12 mouse cellular contexts compared by ENCODE assay signal in genomic region chr12:102320322-102320721, GRCm38 (mm10). TPM values are rescaled to one million over a fixed set of nuclear protein-coding genes. Genes with fewer than 3 reads are reported as not detected.
DNase-seq lines count a peak whose midpoint lies in the region; ATAC-seq and TF ChIP-seq lines count a peak whose summit lies in the region.
"Had no signal": no experiment of that assay in that cellular context is flagged by ENCODE, and none has a peak within 500 bp of the region (broad histone marks: within the 10 kb centered on the region; RNA-seq: fewer than 3 reads in every experiment).

No protein-coding gene starts in this region.

- H3K4me2 ChIP-seq in heart, embryonic 15.5 days = no peak overlapping the region
- H3K4me2 ChIP-seq in lung, embryonic 15.5 days = no peak overlapping the region
- peak overlapping the region; percentile 17; the same call in 1 of the 2 replicates for H3K4me2 ChIP-seq in intestine, postnatal 0 days (replicated peaks; ENCODE audit: low read depth)
- H3K4me2 ChIP-seq in liver, embryonic 16.5 days (ENCODE audit: low read depth, low read length) = no peak overlapping the region
- H3K4me2 ChIP-seq in midbrain, embryonic 14.5 days (ENCODE audit: low read length) = no peak overlapping the region
- H3K4me2 ChIP-seq: embryonic facial prominence, embryonic 13.5 days had no signal

- no peak for ATAC-seq in heart, embryonic 15.5 days (replicated peaks; ENCODE audit: insufficient number of reproducible peaks, insufficient read depth, low FRiP score, low read depth)
- ATAC-seq in lung, embryonic 15.5 days (ENCODE audit: borderline replicate concordance, extremely low read depth, low FRiP score, low TSS enrichment) = no peak
- ATAC-seq in intestine, postnatal 0 days = peak; percentile 74
- ATAC-seq in liver, embryonic 16.5 days (ENCODE audit: low read depth) = no peak
- no peak for ATAC-seq in midbrain, embryonic 14.5 days (ENCODE audit: low FRiP score, low TSS enrichment)

- H3K9me3 ChIP-seq in heart, embryonic 15.5 days (replicated peaks) = no peaks in the 10 kb centered on the region
- H3K9me3 ChIP-seq in lung, embryonic 15.5 days = no peaks in the 10 kb centered on the region
- no peaks in the 10 kb centered on the region for H3K9me3 ChIP-seq in intestine, postnatal 0 days (ENCODE audit: control insufficient read depth)
- no peaks in the 10 kb centered on the region for H3K9me3 ChIP-seq in liver, embryonic 16.5 days (replicated peaks; ENCODE audit: control insufficient read depth, low read length)
- no peaks in the 10 kb centered on the region for H3K9me3 ChIP-seq in midbrain, embryonic 14.5 days (ENCODE audit: control insufficient read depth, low read length)
- H3K9me3 ChIP-seq: embryonic facial prominence, embryonic 13.5 days had no signal

- no peak overlapping the region for H3K4me3 ChIP-seq in heart, embryonic 15.5 days
- no peak overlapping the region for H3K4me3 ChIP-seq in lung, embryonic 15.5 days
- H3K4me3 ChIP-seq in intestine, postnatal 0 days (ENCODE audit: low read depth, low read length) = no peak overlapping the region
- no peak overlapping the region for H3K4me3 ChIP-seq in liver, embryonic 16.5 days (ENCODE audit: low read depth, low read length)
- no peak overlapping the region for H3K4me3 ChIP-seq in midbrain, embryonic 14.5 days (replicated peaks; ENCODE audit: low read depth, low read length)
- H3K4me3 ChIP-seq: embryonic facial prominence, embryonic 13.5 days had no signal

- DNase-seq in heart, postnatal 36 days = no peak
- no peak for DNase-seq in lung, postnatal 4 days
- DNase-seq in midbrain, embryonic 14.5 days = no peak
- no peak for DNase-seq in urinary bladder, postnatal 10 days (ENCODE audit: low spot score)
- DNase-seq: adrenal gland, postnatal 25 days; cerebellum, adult 11 months; thymus, postnatal 14 days had no signal

- peak overlapping the region; percentile 68 for H3K27ac ChIP-seq in heart, embryonic 15.5 days
- H3K27ac ChIP-seq in lung, embryonic 15.5 days = peak overlapping the region; percentile 53; the same call in 1 of the 2 replicates
- H3K27ac ChIP-seq in intestine, postnatal 0 days (ENCODE audit: low read depth, low read length) = peak overlapping the region; percentile 68
- H3K27ac ChIP-seq in liver, embryonic 16.5 days (ENCODE audit: low read length) = peak overlapping the region; percentile 48
- H3K27ac ChIP-seq in midbrain, embryonic 14.5 days (replicated peaks; ENCODE audit: low read depth, low read length) = no peak overlapping the region
- H3K27ac ChIP-seq: embryonic facial prominence, embryonic 13.5 days had no signal

- H3K27me3 ChIP-seq in heart, embryonic 15.5 days = no peaks in the 10 kb centered on the region
- H3K27me3 ChIP-seq in lung, embryonic 15.5 days = no peaks in the 10 kb centered on the region
- no peaks in the 10 kb centered on the region for H3K27me3 ChIP-seq in intestine, postnatal 0 days (replicated peaks; ENCODE audit: control insufficient read depth, insufficient read depth, low read length)
- no peaks in the 10 kb centered on the region for H3K27me3 ChIP-seq in liver, embryonic 16.5 days (ENCODE audit: control insufficient read depth, insufficient read depth, low read depth, low read length)
- no peaks in the 10 kb centered on the region for H3K27me3 ChIP-seq in midbrain, embryonic 14.5 days (ENCODE audit: control insufficient read depth, insufficient read depth, low read length)
- H3K27me3 ChIP-seq: embryonic facial prominence, embryonic 13.5 days had no signal

- H3K36me3 ChIP-seq in heart, embryonic 15.5 days = peaks cover 3% of the 10 kb centered on the region
- H3K36me3 ChIP-seq in lung, embryonic 15.5 days = peaks cover 3% of the 10 kb centered on the region
- H3K36me3 ChIP-seq in intestine, postnatal 0 days (ENCODE audit: control insufficient read depth, insufficient read depth) = 0 out of 2 replicates have a peak, but pooled peaks cover 4% of the 10 kb centered on the region
- H3K36me3 ChIP-seq in liver, embryonic 16.5 days (ENCODE audit: control insufficient read depth, insufficient read depth) = peaks cover 3% of the 10 kb centered on the region
- no peaks in the 10 kb centered on the region for H3K36me3 ChIP-seq in midbrain, embryonic 14.5 days (ENCODE audit: control insufficient read depth, insufficient read depth, low read length)

- H3K4me1 ChIP-seq in heart, embryonic 15.5 days (replicated peaks) = peaks cover 40% of the 10 kb centered on the region
- peaks cover 62% of the 10 kb centered on the region for H3K4me1 ChIP-seq in lung, embryonic 15.5 days
- H3K4me1 ChIP-seq in intestine, postnatal 0 days (replicated peaks; ENCODE audit: control insufficient read depth, insufficient read depth, low read length) = peaks cover 12% of the 10 kb centered on the region; the same call in 1 of the 2 replicates
- H3K4me1 ChIP-seq in liver, embryonic 16.5 days (ENCODE audit: control insufficient read depth, low read depth, low read length) = peaks cover 13% of the 10 kb centered on the region
- no peaks in the 10 kb centered on the region for H3K4me1 ChIP-seq in midbrain, embryonic 14.5 days (ENCODE audit: control insufficient read depth, insufficient read depth, low read length)

- H3K9ac ChIP-seq in heart, embryonic 15.5 days = no peak overlapping the region
- no peak overlapping the region for H3K9ac ChIP-seq in lung, embryonic 15.5 days
- H3K9ac ChIP-seq in intestine, postnatal 0 days (ENCODE audit: low read depth, low read length) = no peak overlapping the region
- H3K9ac ChIP-seq in liver, embryonic 16.5 days (ENCODE audit: low read depth, low read length) = no peak overlapping the region
- no peak overlapping the region for H3K9ac ChIP-seq in midbrain, embryonic 14.5 days (replicated peaks; ENCODE audit: low read length)
- H3K9ac ChIP-seq: embryonic facial prominence, embryonic 13.5 days had no signal

- 69% methylated on average over 2 of the region's 2 CpGs for WGBS in heart, embryonic 15.5 days
- 58% methylated on average over 2 of the region's 2 CpGs for WGBS in lung, embryonic 15.5 days
- 39% methylated on average over 2 of the region's 2 CpGs for WGBS in intestine, postnatal 0 days
- WGBS in liver, embryonic 16.5 days (ENCODE audit: insufficient replicate concordance) = 15% methylated on average over 2 of the region's 2 CpGs
- WGBS in midbrain, embryonic 14.5 days = 60% methylated on average over 2 of the region's 2 CpGs

- intact Hi-C loops in heart, postnatal 36 days (cut with DNase I) = loop anchor here (1.0 kb wide), 1 partner anchor 35 kb away; no protein-coding TSS in a partner anchor

- TF ChIP-seq CTCF in intestine, postnatal 0 days (IDR thresholded peaks at IDR 0.05; ENCODE audit: low read depth) = no peak

RNA-seq across cellular contexts. Expression of gene Rin3, which starts 37.5 kb away (rescaled TPM):
- polyA plus RNA-seq in heart, embryonic 15.5 days (2015; fragmentation: Nextera tagmentation; extraction: Ambion mirVana) = 9.0 and 11.2 TPM in 2 replicates
- 10 to 100 TPM; 13.7 to 21.0 TPM for total RNA-seq in heart, postnatal 36 days (2021)
- 12.7 and 14.2 TPM in 2 replicates for polyA plus RNA-seq in lung, embryonic 15.5 days (2015; fragmentation: Nextera tagmentation; extraction: Ambion mirVana)
- polyA plus RNA-seq in intestine, postnatal 0 days (2015; fragmentation: Nextera tagmentation; extraction: Ambion mirVana) = 8.8 and 10.5 TPM in 2 replicates
- 7.2 and 9.2 TPM in 2 replicates for polyA plus RNA-seq in liver, embryonic 16.5 days (2015; fragmentation: Nextera tagmentation; extraction: Ambion mirVana)
- polyA plus RNA-seq in midbrain, embryonic 14.5 days (2014; fragmentation: Nextera tagmentation; extraction: Ambion mirVana) = 1.4 and 3.5 TPM in 2 replicates
